Mouse (Mus musculus) ES-Bruce4 (cell line): ENCODE data around the gene Cracr2b. TPM values are rescaled to one million over a fixed set of nuclear protein-coding genes. Genes with fewer than 3 reads are reported as not detected.
A peak's percentile ranks its signal among the peaks of the same experiment; 100 is the strongest.

Experiments used
- H3K27ac ChIP-seq: 2 replicates; pipeline ENCODE4 v1.5.1; 2012; ENCODE audit warnings: low read length, inconsistent platforms; ENCODE audit not compliant: insufficient read depth
- H3K27me3 ChIP-seq: 2 replicates; pipeline ENCODE4 v1.6.1; 2012; ENCODE audit warnings: mild to moderate bottlenecking, low read length, inconsistent platforms; ENCODE audit not compliant: control insufficient read depth, poor library complexity, insufficient read depth, severe bottlenecking
- H3K36me3 ChIP-seq: 2 replicates; pipeline ENCODE4 v1.6.1; 2012; ENCODE audit warnings: inconsistent platforms, mild to moderate bottlenecking, low read length, moderate library complexity; ENCODE audit not compliant: control insufficient read depth, poor library complexity, insufficient read depth, severe bottlenecking
- H3K4me1 ChIP-seq: one replicate; pipeline ENCODE4 v1.8.1; 2011; ENCODE audit warnings: low read length; ENCODE audit not compliant: control insufficient read depth, insufficient read depth
- H3K4me3 ChIP-seq: 2 replicates; pipeline ENCODE4 v1.5.1; 2011; ENCODE audit warnings: low read depth, mild to moderate bottlenecking, low read length
- H3K9ac ChIP-seq: 2 replicates; pipeline ENCODE4 v1.6.1; 2012; ENCODE audit warnings: low read depth, mild to moderate bottlenecking, inconsistent platforms; ENCODE audit not compliant: poor library complexity, severe bottlenecking
- H3K9me3 ChIP-seq: replicated peaks from 2 replicates; pipeline ENCODE4 v1.6.1; 2012; ENCODE audit warnings: mild to moderate bottlenecking, low read length, inconsistent platforms; ENCODE audit not compliant: control insufficient read depth, poor library complexity, insufficient read depth, severe bottlenecking
- CTCF ChIP-seq: IDR thresholded peaks from one replicate; pipeline ENCODE4 v1.8.1; 2011; ENCODE audit warnings: low read depth, low read length
- EP300 ChIP-seq: IDR thresholded peaks from 2 replicates; pipeline ENCODE4 v1.6.1; 2011; ENCODE audit warnings: low read depth, low read length; ENCODE audit not compliant: insufficient read depth
- POLR2A ChIP-seq: IDR thresholded peaks from one replicate; pipeline ENCODE4 v1.8.1; 2011; ENCODE audit warnings: low read length; ENCODE audit not compliant: insufficient read depth
- polyA plus RNA-seq: library from polyadenylated mRNA; stranded (reverse); fragments of >200 nt; gene quantifications from 2 replicates; pipeline ENCODE4 v1.2.4, GENCODE M21; 2011; ENCODE audit warnings: low read depth; ENCODE audit not compliant: missing spikeins, insufficient read depth, insufficient read length

Gene Cracr2b
- polyA plus RNA-seq, 1 experiment = 13.5 TPM

GRCm38 (mm10) chr7:141432741-141433516 lies 28.0 kb upstream of the Cracr2b start:
- Histone ChIP-seq H3K27ac (no peak overlapping the region), H3K9ac (no peak overlapping the region), H3K4me1 (peaks cover 2% of the 10 kb centered on the region), H3K4me3 (no peak overlapping the region), H3K27me3 (no peaks in the 10 kb centered on the region), H3K36me3 (peaks cover under 1% of the 10 kb centered on the region; the same call in 1 of the 2 replicates), H3K9me3 (no peaks in the 10 kb centered on the region)
- no peak for TF ChIP-seq EP300

- Histone ChIP-seq H3K36me3 (peaks cover 9% of the 10 kb centered on the region), H3K9me3 (no peaks in the 10 kb centered on the region), H3K4me1 (peaks cover 2% of the 10 kb centered on the region), H3K4me3 (no peak overlapping the region), H3K9ac (no peak overlapping the region), H3K27ac (no peak overlapping the region), H3K27me3 (no peaks in the 10 kb centered on the region)
- TF ChIP-seq POLR2A = no peak
- TF ChIP-seq EP300 = no peak
- TF ChIP-seq CTCF = no peak
Observed at GRCm38 (mm10) chr7:141433517-141434400, 27.1 kb upstream of the Cracr2b start.

DNA sequence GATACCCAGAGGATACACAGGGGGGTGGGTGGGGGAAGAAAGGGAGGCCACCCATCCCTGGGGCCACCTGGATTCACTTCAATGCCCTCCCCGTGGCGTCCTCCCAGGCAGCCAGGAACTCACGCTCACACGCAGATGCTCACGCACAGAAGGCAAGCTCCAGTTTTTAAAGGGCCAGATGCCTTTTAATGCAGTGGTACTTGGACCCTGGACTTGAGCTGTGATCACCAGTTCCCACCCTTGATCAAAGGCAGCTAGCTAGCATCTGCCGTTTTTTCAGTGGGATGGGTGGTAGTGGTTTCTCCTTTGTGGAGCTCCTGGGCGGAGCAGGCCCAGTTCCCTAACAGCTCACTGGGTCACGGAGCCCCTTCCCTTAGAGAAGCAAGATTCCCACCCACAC lies 26.4 kb upstream of the Cracr2b start:
- no peak overlapping the region for H3K27ac ChIP-seq
- H3K9ac ChIP-seq = no peak overlapping the region
- no peaks in the 10 kb centered on the region for H3K27me3 ChIP-seq
- H3K4me3 ChIP-seq = peak overlapping the region; percentile 40; the same call in 1 of the 2 replicates
- peaks cover 14% of the 10 kb centered on the region for H3K36me3 ChIP-seq
- TF ChIP-seq CTCF = no peak
- no peak for TF ChIP-seq POLR2A
- TF ChIP-seq EP300 = no peak
- no peaks in the 10 kb centered on the region for H3K9me3 ChIP-seq
- peaks cover 2% of the 10 kb centered on the region for H3K4me1 ChIP-seq

DNA sequence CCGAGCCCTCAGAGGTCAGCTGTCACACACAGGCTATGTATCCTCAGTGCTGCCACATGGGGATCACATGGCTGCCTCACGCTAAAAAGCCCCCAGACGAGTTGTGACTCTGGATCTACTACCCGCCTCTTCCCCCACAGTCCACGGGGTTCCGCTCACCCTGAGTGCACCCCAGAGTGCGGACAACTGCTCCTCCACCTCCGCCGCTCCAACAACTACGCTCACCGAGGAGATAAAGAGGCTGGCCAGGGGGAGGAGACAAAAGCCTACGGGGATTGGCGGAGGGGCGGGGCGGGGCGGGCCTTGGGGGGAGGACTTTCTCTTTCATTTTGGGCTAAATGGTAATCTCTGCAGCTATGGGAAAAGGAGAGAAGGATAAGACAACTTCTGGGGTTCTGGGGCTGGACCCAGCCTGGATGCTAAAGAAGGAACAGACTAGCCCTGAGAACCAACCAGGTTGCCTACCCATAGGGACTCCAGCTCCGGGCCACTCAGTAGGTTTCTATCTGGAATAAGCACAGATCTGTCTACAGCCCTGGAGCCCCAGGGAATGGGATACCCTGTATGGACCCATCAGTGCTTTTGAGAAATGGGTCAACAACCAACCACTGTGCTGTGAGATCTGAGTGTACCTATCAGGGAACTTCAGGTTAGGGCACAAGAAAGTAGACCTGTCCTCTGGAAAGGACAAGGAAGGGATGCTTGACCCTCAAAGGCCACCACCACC lies 25.6 kb upstream of the Cracr2b start:
- Histone ChIP-seq H3K27ac (no peak overlapping the region), H3K9ac (no peak overlapping the region), H3K4me3 (peak overlapping the region; percentile 40), H3K4me1 (peaks cover 2% of the 10 kb centered on the region), H3K9me3 (no peaks in the 10 kb centered on the region), H3K27me3 (no peaks in the 10 kb centered on the region), H3K36me3 (peaks cover 21% of the 10 kb centered on the region)
- TF ChIP-seq CTCF (no peak), POLR2A (no peak), EP300 (no peak)

GRCm38 (mm10) chr7:141435856-141436522 lies 24.9 kb upstream of the Cracr2b start:
- peaks cover 25% of the 10 kb centered on the region for H3K36me3 ChIP-seq
- TF ChIP-seq POLR2A (no peak), CTCF (no peak), EP300 (no peak)
- H3K27ac ChIP-seq = no peak overlapping the region
- H3K4me3 ChIP-seq = no peak overlapping the region
- peaks cover 2% of the 10 kb centered on the region for H3K4me1 ChIP-seq
- no peaks in the 10 kb centered on the region for H3K27me3 ChIP-seq
- H3K9ac ChIP-seq = no peak overlapping the region
- no peaks in the 10 kb centered on the region for H3K9me3 ChIP-seq
